Mouse (Mus musculus): Measurements from ENCODE around the gene Kat6b. TPM values are rescaled to one million over a fixed set of nuclear protein-coding genes. Genes with fewer than 3 reads are reported as not detected.
"Not testable (repeated sequence)": the region's sequence is repeated elsewhere in the genome, so short reads cannot be mapped to it uniquely, and the experiment has no call there.

Gene Kat6b
- polyA plus RNA-seq, 1 experiment = 3.9 TPM

GRCm38 (mm10) chr14:21462398-21462797 is 18.8 kb upstream of the Kat6b start:
- H3K36me3 ChIP-seq (ENCODE audit: control insufficient read depth, insufficient read depth) = no peaks in the 10 kb centered on the region
- TF ChIP-seq USF1 (IDR thresholded peaks at IDR 0.05; ENCODE audit: low read depth) = no peak
- TF ChIP-seq POLR2A (IDR thresholded peaks at IDR 0.05; ENCODE audit: insufficient read length, low read depth) = no peak
- TF ChIP-seq REST (IDR thresholded peaks at IDR 0.05; ENCODE audit: insufficient read depth, insufficient read length) = no peak
- TF ChIP-seq MAX (IDR thresholded peaks at IDR 0.05; ENCODE audit: low read depth) = no peak
- H3K79me2 ChIP-seq (ENCODE audit: control insufficient read depth, insufficient read depth) = no peaks in the 10 kb centered on the region
- no peaks in the 10 kb centered on the region for H3K27me3 ChIP-seq (ENCODE audit: control insufficient read depth, insufficient read depth, insufficient read length)
- no peak overlapping the region for H3K4me3 ChIP-seq
- H3K4me2 ChIP-seq (ENCODE audit: low read depth) = no peak overlapping the region
- no peak overlapping the region for H3ac ChIP-seq (ENCODE audit: control insufficient read depth, insufficient read length)

DNA sequence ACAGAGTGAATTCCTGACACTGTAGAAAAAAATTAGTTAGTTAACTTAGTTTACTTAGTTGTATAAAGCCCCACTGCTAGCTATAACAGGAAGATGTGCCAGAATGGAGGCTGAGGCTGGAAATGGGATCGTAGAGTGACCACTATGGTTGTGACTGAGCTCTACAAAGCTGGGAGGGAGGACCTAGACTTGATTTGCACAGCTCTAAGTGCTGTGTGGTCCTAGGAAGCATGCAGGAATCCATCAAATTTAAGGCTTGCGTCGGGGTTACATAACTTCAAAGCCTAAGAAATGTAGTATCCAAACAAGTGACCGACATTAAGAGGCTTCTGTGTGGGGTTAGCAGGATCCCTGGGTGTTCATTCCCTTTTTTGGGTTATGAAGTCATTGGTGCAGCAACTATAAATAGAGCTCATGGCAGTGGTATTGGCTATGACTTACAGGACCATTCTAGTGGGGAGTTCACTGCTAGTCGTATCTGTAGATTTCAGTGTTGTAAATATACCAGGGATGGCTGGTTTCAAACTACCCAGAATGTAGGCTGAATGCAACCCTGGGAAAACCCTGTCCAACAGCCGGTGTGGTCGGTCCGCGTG is 18.0 kb upstream of the Kat6b start:
- Histone ChIP-seq H3K4me2 (ENCODE audit: low read depth) (no peak overlapping the region), H3K79me2 (ENCODE audit: control insufficient read depth, insufficient read depth) (no peaks in the 10 kb centered on the region), H3ac (ENCODE audit: control insufficient read depth, insufficient read length) (no peak overlapping the region), H3K36me3 (ENCODE audit: control insufficient read depth, insufficient read depth) (no peaks in the 10 kb centered on the region), H3K4me3 (no peak overlapping the region), H3K27me3 (ENCODE audit: control insufficient read depth, insufficient read depth, insufficient read length) (no peaks in the 10 kb centered on the region)
- TF ChIP-seq POLR2AphosphoS2 (IDR thresholded peaks at IDR 0.05; ENCODE audit: insufficient read length, low read depth) (no peak), USF1 (IDR thresholded peaks at IDR 0.05; ENCODE audit: low read depth) (no peak), E2F4 (IDR thresholded peaks at IDR 0.05; ENCODE audit: insufficient read depth) (no peak), MAX (IDR thresholded peaks at IDR 0.05; ENCODE audit: low read depth) (no peak), REST (IDR thresholded peaks at IDR 0.05; ENCODE audit: insufficient read depth, insufficient read length) (no peak), POLR2A (IDR thresholded peaks at IDR 0.05; ENCODE audit: insufficient read length, low read depth) (no peak), MYOD1 (IDR thresholded peaks at IDR 0.05; ENCODE audit: control insufficient read depth in 1 of 3, insufficient read length in 2 of 3, low read depth in 2 of 3) (no peak), TCF12 (IDR thresholded peaks at IDR 0.05; ENCODE audit: insufficient read depth, poor library complexity, severe bottlenecking) (no peak), CEBPB (IDR thresholded peaks at IDR 0.05; ENCODE audit: insufficient read depth, poor library complexity, severe bottlenecking) (no peak), SRF (IDR thresholded peaks at IDR 0.05; ENCODE audit: control insufficient read depth, insufficient read length, low read depth) (no peak), TCF3 (IDR thresholded peaks at IDR 0.05; ENCODE audit: insufficient read length, low read depth) (no peak), MYOG (IDR thresholded peaks at IDR 0.05; ENCODE audit: control insufficient read depth in 1 of 3, insufficient read depth in 1 of 3, insufficient read length in 2 of 3, low read depth in 2 of 3) (no peak)

DNA sequence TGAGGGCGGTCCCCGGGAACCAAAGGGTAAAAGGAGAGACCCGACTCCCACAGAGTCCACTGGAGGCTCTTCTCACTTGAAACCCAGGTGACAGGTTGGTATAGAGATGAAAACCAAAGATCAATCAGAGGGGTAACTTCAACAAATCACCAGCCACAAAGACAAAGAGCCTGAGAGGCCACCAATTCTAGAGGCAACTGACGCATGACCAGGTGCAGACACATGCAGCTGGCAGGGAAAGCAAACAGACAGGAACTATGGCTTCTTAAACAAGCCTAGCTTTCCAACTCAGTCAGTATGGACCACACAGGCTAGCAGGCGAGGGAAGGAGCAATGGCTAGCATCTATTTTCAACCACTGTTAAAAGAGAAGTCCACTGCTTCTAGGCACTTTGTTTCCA is 10.8 kb upstream of the Kat6b start:
- no peak for TF ChIP-seq CEBPB (IDR thresholded peaks at IDR 0.05; ENCODE audit: insufficient read depth, poor library complexity, severe bottlenecking)
- no peak for TF ChIP-seq MYOG (IDR thresholded peaks at IDR 0.05; ENCODE audit: control insufficient read depth in 1 of 3, insufficient read depth in 1 of 3, insufficient read length in 2 of 3, low read depth in 2 of 3)
- TF ChIP-seq MYOD1 (IDR thresholded peaks at IDR 0.05; ENCODE audit: control insufficient read depth in 1 of 3, insufficient read length in 2 of 3, low read depth in 2 of 3) = no peak
- no peak for TF ChIP-seq TCF3 (IDR thresholded peaks at IDR 0.05; ENCODE audit: insufficient read length, low read depth)
- TF ChIP-seq USF1 (IDR thresholded peaks at IDR 0.05; ENCODE audit: low read depth) = no peak
- no peak for TF ChIP-seq TCF12 (IDR thresholded peaks at IDR 0.05; ENCODE audit: insufficient read depth, poor library complexity, severe bottlenecking)
- no peak for TF ChIP-seq E2F4 (IDR thresholded peaks at IDR 0.05; ENCODE audit: insufficient read depth)
- no peak for TF ChIP-seq REST (IDR thresholded peaks at IDR 0.05; ENCODE audit: insufficient read depth, insufficient read length)
- TF ChIP-seq POLR2A (IDR thresholded peaks at IDR 0.05; ENCODE audit: insufficient read length, low read depth) = no peak
- TF ChIP-seq MAX (IDR thresholded peaks at IDR 0.05; ENCODE audit: low read depth) = no peak
- no peak for TF ChIP-seq SRF (IDR thresholded peaks at IDR 0.05; ENCODE audit: control insufficient read depth, insufficient read length, low read depth)
- TF ChIP-seq POLR2AphosphoS2 (IDR thresholded peaks at IDR 0.05; ENCODE audit: insufficient read length, low read depth) = no peak

DNA sequence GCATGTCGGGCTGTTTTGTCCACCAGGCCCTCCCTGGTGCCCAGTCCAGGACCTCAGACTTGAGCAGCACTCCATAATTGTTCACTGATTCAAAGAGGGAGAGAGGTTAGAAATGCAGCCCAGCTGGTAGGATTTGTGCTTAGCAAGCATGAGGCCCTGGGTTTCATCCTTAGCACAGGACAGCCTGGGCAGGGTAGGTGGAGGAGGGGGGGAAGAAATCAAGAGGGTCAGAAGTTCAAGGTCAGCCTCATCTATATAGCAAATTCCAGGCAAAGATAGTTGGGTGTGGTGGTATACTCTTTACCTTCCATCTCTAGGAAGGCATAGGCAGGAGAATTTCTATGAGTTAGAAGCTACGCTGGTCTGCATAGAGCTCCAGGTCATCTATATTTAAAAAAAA is 9.3 kb upstream of the Kat6b start:
- TF ChIP-seq REST (IDR thresholded peaks at IDR 0.05; ENCODE audit: insufficient read depth, insufficient read length) = no peak
- Histone ChIP-seq H3K4me2 (ENCODE audit: low read depth) (no peak overlapping the region), H3ac (ENCODE audit: control insufficient read depth, insufficient read length) (no peak overlapping the region), H3K27me3 (ENCODE audit: control insufficient read depth, insufficient read depth, insufficient read length) (no peaks in the 10 kb centered on the region), H3K79me2 (ENCODE audit: control insufficient read depth, insufficient read depth) (no peaks in the 10 kb centered on the region), H3K4me3 (no peak overlapping the region), H3K36me3 (ENCODE audit: control insufficient read depth, insufficient read depth) (no peaks in the 10 kb centered on the region)

More for the DNA sequence above, 10.8 kb upstream of the Kat6b start:
- Histone ChIP-seq H3K36me3 (ENCODE audit: control insufficient read depth, insufficient read depth) (no peaks in the 10 kb centered on the region), H3K27me3 (ENCODE audit: control insufficient read depth, insufficient read depth, insufficient read length) (no peaks in the 10 kb centered on the region), H3K4me3 (no peak overlapping the region), H3K79me2 (ENCODE audit: control insufficient read depth, insufficient read depth) (no peaks in the 10 kb centered on the region), H3ac (ENCODE audit: control insufficient read depth, insufficient read length) (no peak overlapping the region), H3K4me2 (ENCODE audit: low read depth) (no peak overlapping the region)

DNA sequence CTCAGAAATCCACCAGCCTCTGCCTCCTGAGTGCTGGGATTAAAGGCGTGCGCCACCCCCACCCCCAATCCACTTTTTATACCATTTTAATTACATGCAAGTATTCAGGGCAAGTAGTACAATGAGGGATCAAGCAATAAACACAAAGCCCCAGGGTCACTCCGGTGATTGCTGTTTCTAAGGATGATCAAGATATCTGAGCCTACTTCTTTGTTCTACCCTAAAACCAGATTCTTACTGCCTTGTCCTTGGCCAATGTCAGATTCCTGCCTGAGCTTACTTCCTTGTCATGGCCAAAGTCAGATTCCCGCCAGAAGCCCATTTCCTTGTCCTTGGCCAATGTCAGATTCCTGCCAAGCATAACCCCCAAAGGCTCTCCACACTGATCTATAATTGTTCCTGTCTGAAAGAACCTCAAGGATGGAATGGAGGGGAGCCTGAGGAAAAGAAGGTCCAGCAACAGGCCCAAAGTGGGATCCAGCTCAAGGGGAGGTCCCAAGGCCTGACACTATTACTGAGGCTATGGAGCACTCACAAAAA is 6.6 kb upstream of the Kat6b start:
- not testable (repeated sequence) for H3K36me3 ChIP-seq (ENCODE audit: control insufficient read depth, insufficient read depth); H3K4me2 ChIP-seq (ENCODE audit: low read depth); H3K27me3 ChIP-seq (ENCODE audit: control insufficient read depth, insufficient read depth, insufficient read length); H3K4me3 ChIP-seq; H3ac ChIP-seq (ENCODE audit: control insufficient read depth, insufficient read length); H3K79me2 ChIP-seq (ENCODE audit: control insufficient read depth, insufficient read depth)

Measured in myocyte (in vitro differentiated cells).